Mouse (Mus musculus) mammary gland, adult 2 months (tissue): ENCODE results near the gene Kcnip3. TPM values are rescaled to one million over a fixed set of nuclear protein-coding genes. Genes with fewer than 3 reads are reported as not detected.

Source experiments
- polyA plus RNA-seq: library from polyadenylated mRNA; depleted of rRNA; stranded (reverse); fragments of >200 nt; gene quantifications from 2 replicates; pipeline ENCODE4 v1.2.3, GENCODE M21; 2012; ENCODE audit warnings: low replicate concordance; rRNA removed

Kcnip3 gene
- 3.8 and 4.9 TPM in 2 replicates for polyA plus RNA-seq

DNA sequence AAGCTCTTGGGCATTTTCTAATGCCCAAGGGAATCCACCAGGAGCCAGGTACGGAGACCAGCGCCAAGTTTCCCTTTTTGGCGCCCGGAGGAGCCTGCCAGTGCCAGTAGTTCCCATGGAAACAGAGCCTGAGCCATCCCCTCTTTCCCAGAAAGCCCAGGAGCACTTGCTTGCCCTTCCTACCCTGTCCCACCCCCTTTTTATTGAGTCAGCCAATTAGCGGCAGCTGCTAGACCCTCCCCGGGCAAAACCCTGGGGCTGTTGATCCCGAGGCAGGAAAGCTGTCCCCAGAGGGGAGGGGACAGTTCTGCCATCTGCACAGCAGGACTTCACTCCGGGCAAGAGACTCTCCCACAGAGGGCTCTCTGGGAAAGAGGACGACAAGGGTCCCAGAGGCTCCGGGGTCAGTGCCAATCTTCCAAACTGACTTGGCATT is at the start of gene Kcnip3:
Gene Kcnip3, minus strand, starts transcription at position 89 of the 436 bp plus-strand sequence.

DNA sequence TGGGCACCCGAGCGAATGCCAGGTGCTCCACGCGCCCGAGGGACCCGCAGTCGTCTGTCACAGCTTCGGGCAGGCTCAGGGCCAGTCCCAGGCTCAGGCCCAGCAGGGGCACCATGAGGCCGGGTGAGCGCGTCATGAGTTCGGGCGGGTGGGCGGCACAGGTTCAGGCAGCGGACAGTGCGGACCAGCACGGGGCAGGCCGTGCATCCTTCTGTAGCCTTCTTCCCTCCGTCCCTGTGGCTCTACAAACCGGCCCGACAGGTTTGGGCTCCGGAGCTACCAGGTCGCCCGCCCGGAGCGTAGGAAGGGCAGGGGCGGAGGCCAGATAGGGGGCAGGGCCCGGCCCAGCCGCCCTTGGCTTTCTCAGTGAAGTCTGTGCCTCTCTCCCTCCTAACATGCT is 19.3 kb upstream of the Kcnip3 start, which contains the start of gene Prom2:
Gene Prom2, minus strand, starts transcription at position 283 of the 400 bp plus-strand sequence.

DNA sequence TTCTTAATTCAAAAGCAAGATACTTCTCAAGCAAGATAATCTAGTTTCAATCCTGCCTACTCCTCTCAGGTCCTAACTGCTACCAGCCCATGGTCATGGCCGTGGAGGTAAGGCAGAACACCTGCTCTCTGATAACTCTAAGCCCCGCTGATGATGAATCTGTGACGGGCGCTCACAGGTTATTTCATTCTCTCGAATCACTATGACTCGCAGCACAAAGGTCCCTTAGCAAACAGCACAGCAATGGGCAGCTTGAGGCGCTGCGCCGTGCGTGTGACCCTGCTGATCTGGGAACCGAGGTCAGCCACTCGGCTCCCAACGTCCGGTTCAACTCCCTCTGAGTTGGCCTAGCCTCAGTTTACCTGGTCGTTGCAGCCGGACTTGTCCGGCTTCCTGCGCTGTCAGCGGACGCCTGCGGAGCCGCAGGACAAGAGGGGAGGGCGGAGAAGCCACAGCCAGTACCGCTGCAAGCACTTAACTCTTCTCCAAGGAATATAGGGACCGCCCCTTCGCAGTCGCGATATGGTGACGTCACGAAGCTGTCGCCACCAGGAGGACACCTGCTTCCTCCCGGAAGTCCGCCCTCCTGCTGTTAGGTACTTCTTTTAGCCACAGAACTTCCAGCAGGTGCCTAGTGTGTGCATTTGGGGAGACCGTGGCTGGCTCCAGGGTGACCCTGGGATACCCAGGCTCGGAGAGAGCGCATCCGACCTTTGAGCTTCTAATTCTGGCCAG is 77.7 kb downstream of the Kcnip3 start, which contains the start of gene Fahd2a:
Gene Fahd2a, minus strand, starts transcription at position 511 of the 735 bp plus-strand sequence.

DNA sequence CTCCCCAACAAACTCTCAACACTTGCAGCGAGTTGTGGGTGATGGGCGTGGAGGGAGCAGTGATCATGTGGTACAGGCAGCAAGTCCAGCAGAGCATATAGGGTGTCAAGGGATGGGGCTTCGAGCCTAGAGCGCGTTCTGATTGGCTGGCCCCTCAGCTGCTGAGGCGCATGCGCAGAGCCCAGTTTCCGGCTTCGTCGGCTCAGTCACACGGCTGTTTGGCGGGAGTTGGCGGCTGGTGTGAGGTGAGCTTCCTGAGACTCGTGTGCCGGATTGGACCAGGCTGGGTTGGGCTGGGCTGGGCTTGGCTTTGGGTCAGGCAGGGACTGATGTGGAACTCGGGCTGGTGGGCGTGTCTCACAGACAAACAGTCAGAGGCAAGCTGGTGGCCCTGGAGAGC is 96.9 kb downstream of the Kcnip3 start, which contains the start of gene Gpat2:
Gene Gpat2, plus strand, starts transcription at position 223 of the 400 bp plus-strand sequence.

Other genes starting within 250 kb of the Kcnip3 start
- gene Dusp2, start 185.9 kb downstream of the Kcnip3 start, polyA plus RNA-seq: 28.3 and 109 TPM in 2 replicates
- gene Astl, start 183.5 kb downstream of the Kcnip3 start, polyA plus RNA-seq: not detected in 2 replicates
- gene Adra2b, start 158.9 kb downstream of the Kcnip3 start, polyA plus RNA-seq: 0.25 and 0.57 TPM in 2 replicates
- gene Gpat2, start 96.9 kb downstream of the Kcnip3 start, polyA plus RNA-seq: 0.09 and 0.12 TPM in 2 replicates
- 18.4 and 28.0 TPM in 2 replicates for gene Fahd2a, start 77.5 kb downstream of the Kcnip3 start, polyA plus RNA-seq
- 31.0 and 41.5 TPM in 2 replicates for gene Prom2, start 19.4 kb upstream of the Kcnip3 start, polyA plus RNA-seq
- gene Zfp661, start 65.0 kb upstream of the Kcnip3 start, polyA plus RNA-seq: 2.1 and 4.3 TPM in 2 replicates
- gene Mrps5, start 65.1 kb upstream of the Kcnip3 start, polyA plus RNA-seq: 54.5 and 60.4 TPM in 2 replicates
- 3.0 and 4.9 TPM in 2 replicates for gene Mal, start 134.6 kb upstream of the Kcnip3 start, polyA plus RNA-seq
- gene Mall, start 207.8 kb upstream of the Kcnip3 start, polyA plus RNA-seq: 15.2 and 20.5 TPM in 2 replicates